ENCODE assay signal across 8 mouse cellular contexts in the genomic region with DNA sequence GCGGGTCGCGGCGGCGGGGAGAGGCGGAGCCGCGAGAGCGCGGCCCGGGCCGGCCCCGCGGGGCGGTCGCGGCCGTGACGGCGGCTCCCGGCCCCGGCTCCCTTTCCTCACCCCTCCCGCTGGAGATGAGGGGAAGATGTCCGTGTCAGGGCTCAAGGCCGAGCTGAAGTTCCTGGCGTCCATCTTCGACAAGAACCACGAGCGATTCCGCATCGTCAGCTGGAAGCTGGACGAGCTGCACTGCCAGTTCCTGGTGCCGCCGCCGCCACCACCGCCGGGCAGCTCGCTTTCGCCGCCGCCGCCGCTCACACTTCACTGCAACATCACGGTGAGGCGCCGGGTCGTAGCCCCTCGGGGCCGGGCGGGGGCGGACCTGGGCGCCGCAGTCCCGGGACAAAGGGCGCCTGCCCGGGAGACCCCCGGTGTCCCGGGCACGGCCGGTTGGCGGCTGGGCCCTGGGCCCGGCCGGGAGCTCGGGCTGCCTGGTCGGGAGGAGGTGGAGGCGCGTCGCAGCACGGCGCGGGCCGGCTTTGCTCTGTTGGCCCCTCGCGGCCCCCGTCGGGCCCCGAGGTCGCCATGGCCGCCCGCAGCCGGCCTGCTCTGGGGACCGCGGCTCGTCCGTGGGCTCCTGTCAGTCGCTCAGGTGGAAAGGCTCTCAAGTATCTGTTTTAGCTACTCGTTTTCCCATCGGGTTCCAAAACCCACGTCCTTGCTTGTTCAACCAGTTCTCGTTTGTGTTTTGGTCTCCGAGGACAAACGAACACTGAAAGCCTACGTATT. TPM values are rescaled to one million over a fixed set of nuclear protein-coding genes. Genes with fewer than 3 reads are reported as not detected.
A peak's percentile ranks its signal among the peaks of the same experiment; 100 is the strongest.
DNase-seq lines count a peak whose midpoint lies in the region; ATAC-seq lines count a peak whose summit lies in the region.

No protein-coding gene starts in this region.

- peak overlapping the region; percentile 81 for H3K27ac ChIP-seq in hindbrain, embryonic 16.5 days (ENCODE audit: low read depth, low read length)

- H3K4me3 ChIP-seq in hindbrain, embryonic 16.5 days (ENCODE audit: low read length): peak overlapping the region; percentile 96

- under 1% methylated on average over 79 of the region's 93 CpGs for WGBS in hindbrain, embryonic 16.5 days

- peak; percentile 62 for ATAC-seq in hindbrain, embryonic 16.5 days
- ATAC-seq in megakaryocyte progenitor cell, adult 5-6 weeks (replicated peaks; ENCODE audit: poor library complexity): peak; percentile 54

- DNase-seq in ZHBTc4 (ENCODE audit: low read depth, low spot score): peak; percentile 77
- DNase-seq in cerebellum, postnatal 14 days: peak; percentile 62 to 67
- peak; percentile 47 for DNase-seq in gastrocnemius, adult 18-20 months (ENCODE audit: low spot score)
- DNase-seq in left cerebral cortex, postnatal 14 days (ENCODE audit: low spot score in 2 of 2): peak; percentile 33 to 40
- peak; percentile 59 to 65 for DNase-seq in right cerebral cortex, postnatal 10 days (ENCODE audit: low spot score in 2 of 2)
- peak; percentile 69 for DNase-seq in yolk sac, embryonic 10.5 days (ENCODE audit: low spot score)

- H3K27me3 ChIP-seq in hindbrain, embryonic 16.5 days (replicated peaks; ENCODE audit: control insufficient read depth, insufficient read depth, low read length): no peaks in the 10 kb centered on the region

- no peaks in the 10 kb centered on the region for H3K9me3 ChIP-seq in hindbrain, embryonic 16.5 days (ENCODE audit: control insufficient read depth, low read length)

- intact Hi-C loops in left cerebral cortex, postnatal 14 days (cut with DNase I): loop anchor here (5.0 to 10.0 kb wide), 2 partner anchors 163 to 245 kb away; no protein-coding TSS in a partner anchor

- peak overlapping the region; percentile 96 for H3K9ac ChIP-seq in hindbrain, embryonic 16.5 days (ENCODE audit: low read depth, low read length)

- peaks cover 20% of the 10 kb centered on the region for H3K4me1 ChIP-seq in hindbrain, embryonic 16.5 days (ENCODE audit: control insufficient read depth, insufficient read depth, low read depth, low read length)

- no peaks in the 10 kb centered on the region for H3K36me3 ChIP-seq in hindbrain, embryonic 16.5 days (ENCODE audit: control insufficient read depth, insufficient read depth, low read length)

- peak overlapping the region; percentile 95 for H3K4me2 ChIP-seq in hindbrain, embryonic 16.5 days (ENCODE audit: low read length)

RNA-seq across cellular contexts. Expression of gene Ube2q2, which starts 1.0 kb away (rescaled TPM):
- 10 to 100 TPM; 36.0 to 36.3 TPM for total RNA-seq in gastrocnemius, adult 18-20 months (2021)
- polyA plus RNA-seq in hindbrain, embryonic 16.5 days (2015; fragmentation: Nextera tagmentation; extraction: Ambion mirVana): 17.7 and 37.0 TPM in 2 replicates
- total RNA-seq in left cerebral cortex, postnatal 14 days (2021): 10 to 100 TPM; 51.5 to 52.2 TPM
- total RNA-seq in megakaryocyte progenitor cell, adult 5-6 weeks (2015): 44.4 and 46.8 TPM in 2 replicates
- total RNA-seq in megakaryocyte progenitor cell, adult 5-6 weeks (2017): 45.2 and 57.7 TPM in 2 replicates

RNA-seq across cellular contexts. Expression of gene Fbxo22, which starts 59.0 kb away (rescaled TPM):
- 10 to 100 TPM; 19.7 to 21.1 TPM for total RNA-seq in gastrocnemius, adult 18-20 months (2021)
- polyA plus RNA-seq in hindbrain, embryonic 16.5 days (2015; fragmentation: Nextera tagmentation; extraction: Ambion mirVana): 84.3 and 85.7 TPM in 2 replicates
- 10 to 100 TPM; 43.1 to 44.5 TPM for total RNA-seq in left cerebral cortex, postnatal 14 days (2021)
- 58.7 and 59.2 TPM in 2 replicates for total RNA-seq in megakaryocyte progenitor cell, adult 5-6 weeks (2015)
- total RNA-seq in megakaryocyte progenitor cell, adult 5-6 weeks (2017): 52.7 and 56.9 TPM in 2 replicates

Comparison
In these comparisons a context has a peak if more than half of its experiments do, and no peak if none do; other contexts are left out.
1. Peak in every context shown above with its lines: DNase-seq, ATAC-seq, H3K4me3 ChIP-seq and H3K27ac ChIP-seq.